Mouse (Mus musculus): ENCODE data around the gene Rpl18a. TPM values are rescaled to one million over a fixed set of nuclear protein-coding genes. Genes with fewer than 3 reads are reported as not detected.

The Rpl18a gene
- total RNA-seq, 2 experiments from 2014 or later, result 1,014 to 1,053 TPM

DNA sequence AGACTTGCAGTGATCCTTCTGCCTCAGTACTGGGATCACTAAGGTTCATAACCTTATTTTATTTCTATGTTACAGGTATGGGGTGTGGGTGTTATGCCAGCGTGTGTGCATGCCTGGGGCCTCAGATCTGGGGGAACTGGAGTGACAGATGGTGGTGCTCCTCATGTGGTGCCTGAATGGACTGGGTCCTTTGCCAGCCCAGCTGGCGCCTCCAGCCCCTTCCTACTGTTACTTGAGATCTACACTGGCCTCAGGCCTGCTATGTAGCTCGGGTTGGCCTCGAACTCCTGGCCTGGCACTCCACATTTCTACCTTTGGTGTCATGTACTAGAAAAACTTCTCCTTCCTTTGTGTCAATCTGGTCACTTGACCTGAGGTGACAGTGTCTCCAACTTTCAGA, 13.0 kb downstream of the Rpl18a start:
- DNase-seq (ENCODE audit: low spot score), result no peak

DNA sequence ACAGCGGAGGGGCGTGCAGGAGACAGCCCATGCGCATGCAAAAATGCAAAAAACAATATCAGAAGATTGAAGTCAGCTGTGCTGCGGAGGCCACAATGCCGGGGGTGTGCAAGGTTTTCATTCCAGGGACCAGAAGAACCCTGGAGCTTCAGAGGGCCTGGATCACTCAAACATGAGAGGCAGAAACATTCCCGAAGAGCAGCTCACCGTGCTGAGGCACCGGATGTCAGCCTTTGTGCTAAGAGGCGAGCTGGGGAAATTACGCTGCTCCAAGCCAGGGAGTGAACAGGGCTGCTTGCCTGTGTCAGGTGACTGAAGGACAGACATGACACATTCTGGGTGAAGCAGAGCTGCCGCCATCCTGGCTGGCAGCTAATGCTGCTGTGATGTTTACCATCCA, 16.7 kb downstream of the Rpl18a start:
- no peak for DNase-seq (ENCODE audit: low spot score)

DNA sequence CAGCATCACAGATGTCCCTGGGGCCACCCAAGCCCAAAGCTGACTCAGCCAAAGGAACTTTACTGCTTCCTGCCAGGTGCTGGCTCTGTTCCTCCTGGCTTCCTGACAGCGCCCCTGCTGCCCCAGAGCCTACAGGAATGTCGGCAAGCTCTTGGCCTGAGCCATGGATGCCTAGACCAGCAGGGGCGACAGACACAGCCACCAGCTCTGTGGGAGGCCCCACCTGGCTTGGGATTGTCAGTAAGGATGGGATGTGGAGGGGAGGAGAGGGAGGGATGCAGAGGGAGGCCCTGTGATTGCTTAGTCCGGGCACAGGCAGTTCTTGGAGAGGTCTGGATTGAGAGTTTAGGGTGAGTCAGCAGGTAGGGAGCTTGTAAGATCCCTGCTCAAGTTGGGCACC, 17.1 kb downstream of the Rpl18a start:
- no peak for DNase-seq (ENCODE audit: low spot score)

DNA sequence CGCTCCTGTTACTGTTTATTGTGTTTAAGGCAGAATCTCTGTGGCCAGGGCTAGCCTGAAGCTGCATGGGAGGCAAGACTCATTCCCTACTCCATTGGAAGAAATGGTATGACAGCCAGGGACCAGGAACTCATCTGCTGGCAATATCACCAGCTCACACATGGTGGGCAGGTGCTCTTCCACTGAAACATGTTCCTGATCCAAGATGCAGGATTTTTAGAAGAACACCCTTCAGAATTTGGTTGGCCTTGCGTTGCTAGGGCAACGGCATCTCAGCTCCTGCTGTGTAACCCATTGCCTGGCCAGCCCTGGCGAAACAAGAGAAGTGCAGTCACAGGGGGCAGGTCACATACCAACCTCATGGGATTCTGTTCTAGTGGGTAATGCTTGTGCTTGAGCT, 17.7 kb downstream of the Rpl18a start:
- DNase-seq (ENCODE audit: low spot score), result no peak

DNA sequence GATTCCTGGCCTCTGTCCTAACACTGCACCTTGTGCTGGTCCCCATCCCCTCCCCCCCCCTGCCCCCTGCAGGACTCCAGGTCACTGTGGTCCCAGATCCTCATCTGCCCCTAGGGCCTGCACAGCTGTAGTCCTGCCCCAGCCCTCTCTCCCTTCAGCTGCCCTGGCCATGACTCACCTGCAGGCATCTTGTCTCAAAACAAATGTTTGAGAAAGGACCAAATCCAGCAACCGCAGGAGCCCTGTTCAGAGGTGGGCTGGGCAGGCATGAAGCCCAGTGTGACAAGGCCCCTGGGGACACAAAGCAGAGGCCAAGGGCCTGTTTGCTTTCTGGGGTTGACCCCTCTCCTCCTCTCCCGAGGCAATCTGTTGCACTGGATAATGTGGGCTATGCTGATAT, 19.0 kb downstream of the Rpl18a start:
- no peak for DNase-seq (ENCODE audit: low spot score)

DNA sequence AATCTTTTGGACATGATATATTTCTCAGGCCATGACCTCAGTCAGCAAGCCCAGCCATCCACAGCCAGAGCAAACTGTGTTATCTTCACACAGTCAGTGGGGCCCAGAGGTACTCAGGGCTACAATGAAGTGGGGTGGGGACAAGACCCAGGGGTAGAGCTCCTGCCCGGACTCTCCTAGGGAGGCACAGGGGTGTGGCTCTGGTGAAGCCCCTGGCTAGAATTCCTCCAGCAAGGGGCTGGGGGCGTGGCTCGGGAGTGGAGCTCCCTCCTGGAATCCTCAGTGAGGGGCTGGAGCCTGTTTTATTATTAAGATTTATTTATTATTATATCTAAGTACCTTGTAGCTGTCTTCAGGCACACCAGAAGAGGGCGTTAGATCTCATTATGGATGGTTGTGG, 20.8 kb downstream of the Rpl18a start:
- DNase-seq (ENCODE audit: low spot score), result no peak

DNA sequence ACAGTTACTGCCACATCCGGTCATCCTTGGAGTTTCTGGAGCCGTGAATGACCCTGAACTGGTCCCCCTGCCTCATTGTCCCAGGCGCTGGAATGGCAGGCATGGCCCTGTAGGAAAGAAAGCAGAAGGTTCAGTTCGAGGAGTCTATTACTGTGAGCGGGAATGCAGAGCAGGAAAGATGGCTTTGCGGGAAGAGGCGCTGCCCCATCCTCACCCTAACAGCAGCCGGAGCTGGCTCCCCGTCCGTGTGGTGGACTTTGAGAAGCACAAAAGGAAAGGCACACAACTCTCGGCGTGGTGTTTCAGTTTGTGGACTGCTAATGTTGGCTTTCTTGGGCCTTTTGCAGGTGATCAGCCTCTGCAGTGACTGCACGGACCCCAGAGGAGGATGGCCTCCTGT, 22.8 kb downstream of the Rpl18a start:
- no peak for DNase-seq (ENCODE audit: low spot score)

DNA sequence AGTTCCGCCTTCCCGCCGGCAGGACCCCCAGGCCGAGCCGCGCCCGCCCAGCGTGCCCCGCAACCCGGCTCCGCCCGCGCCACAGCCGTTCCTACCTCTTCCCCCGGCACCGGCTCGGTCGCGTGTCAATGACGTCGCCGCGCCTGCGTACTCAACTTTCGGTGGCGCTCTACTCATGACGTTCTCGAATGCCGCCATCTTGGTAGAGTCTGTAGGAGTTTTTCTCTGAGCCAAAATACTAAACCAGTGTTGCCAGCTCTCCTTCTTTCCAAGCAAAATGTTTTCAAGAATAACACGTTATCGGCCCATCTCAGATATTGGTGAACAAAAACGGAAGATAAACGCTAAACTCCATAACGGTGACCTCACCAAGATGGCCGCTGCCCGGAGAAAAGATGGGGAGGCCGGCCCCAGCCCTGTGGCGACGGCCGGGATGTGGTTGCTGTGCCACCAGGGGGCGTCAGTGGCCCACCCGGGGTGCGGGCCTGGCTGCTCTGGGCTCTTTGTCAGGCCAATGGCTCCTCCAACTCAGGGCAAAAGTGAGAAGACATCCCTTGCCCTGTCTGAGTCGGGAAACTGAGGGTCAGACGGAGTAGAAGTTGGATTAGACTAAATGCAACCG, 23.7 kb downstream of the Rpl18a start, which contains the start of gene Ccdc124:
Ccdc124 (minus strand) TSS at position 572 of the 622 bp plus-strand sequence.
- peak; percentile 96 for DNase-seq (ENCODE audit: low spot score)

DNA sequence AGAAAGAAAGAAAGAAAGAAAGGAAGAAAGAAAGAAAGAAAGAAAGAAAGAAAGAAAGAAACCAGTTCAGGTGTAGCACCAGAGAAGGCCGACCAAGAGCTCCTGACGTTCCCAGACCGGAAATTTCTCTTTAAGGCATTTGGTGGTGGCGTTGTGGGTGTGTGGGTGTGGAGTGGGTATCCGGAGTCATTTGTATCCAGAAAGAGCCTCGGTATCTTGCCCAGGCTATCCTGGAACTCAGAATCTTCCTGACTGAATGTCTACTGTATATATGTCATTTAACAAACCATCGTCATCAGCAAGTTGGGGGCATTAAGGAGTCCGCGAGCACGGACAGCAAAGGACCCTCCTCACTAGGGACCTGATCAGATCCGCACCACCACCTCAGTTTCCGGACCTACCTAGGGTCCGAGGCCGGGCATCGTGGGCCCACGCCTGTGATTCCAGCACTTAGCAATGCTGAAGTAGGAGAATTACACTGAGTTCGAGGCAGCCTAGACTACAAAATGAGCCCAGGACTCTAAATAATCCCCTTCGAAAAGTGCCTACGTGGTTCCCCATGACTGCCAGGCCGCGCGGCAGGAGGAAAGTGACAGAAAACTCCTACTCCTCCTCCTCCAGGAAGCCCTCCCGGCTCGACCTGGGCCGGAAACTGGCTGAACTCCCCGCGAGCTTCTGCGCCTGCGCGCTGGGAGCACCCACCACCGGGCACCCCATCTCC, 24.4 kb downstream of the Rpl18a start:
- DNase-seq (ENCODE audit: low spot score), result no peak

DNA sequence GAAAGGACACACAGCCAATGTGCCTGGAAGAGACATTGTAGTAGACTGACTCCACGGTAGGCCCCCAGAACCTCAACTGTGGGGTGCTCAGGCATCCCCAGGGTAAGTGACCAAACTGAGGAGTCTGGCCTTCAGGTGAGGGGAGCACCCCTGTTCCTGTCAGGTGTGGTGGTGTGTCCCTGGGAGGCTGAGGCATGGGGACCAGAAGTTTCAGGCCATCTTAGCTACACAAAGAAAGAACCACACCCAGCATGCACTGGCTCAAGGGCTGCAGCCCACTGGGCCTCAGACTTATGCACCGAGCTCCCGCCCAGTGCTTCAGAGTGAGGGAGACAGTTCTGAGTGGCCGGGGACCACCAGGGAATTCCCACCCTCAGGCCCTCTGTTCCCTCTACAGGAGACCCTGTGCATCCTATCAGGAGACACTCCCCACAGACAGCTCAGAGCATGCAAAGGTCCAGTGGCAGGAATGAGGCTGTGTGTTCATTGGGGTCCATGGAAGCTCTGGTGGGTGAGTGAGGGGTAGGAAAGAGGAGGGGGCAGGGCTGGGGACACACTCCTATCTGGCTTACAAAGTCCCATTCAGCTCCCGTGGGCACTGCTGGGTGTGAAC, 25.9 kb downstream of the Rpl18a start:
- no peak for DNase-seq (ENCODE audit: low spot score)

DNA sequence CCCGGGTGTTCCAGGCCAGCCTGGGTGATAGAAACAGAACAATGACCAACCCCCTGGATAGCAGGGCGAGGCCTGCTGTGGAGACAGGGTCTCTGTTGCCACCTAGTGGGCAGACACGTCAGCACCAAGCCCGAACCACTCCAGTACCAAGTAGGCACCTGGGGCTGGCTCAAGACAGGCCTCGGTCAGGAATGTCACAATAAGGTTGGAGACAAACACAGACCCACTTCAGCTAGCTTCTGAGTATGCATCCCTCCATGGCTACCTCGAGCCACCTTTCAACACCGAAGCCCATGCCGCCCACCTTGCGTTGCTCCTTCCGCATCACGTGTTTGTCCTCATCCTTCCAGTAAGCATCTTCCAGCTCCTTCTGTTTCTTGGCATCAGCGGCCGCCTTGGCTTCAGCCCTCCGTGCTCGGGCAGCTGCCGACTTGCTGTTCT, 27.6 kb downstream of the Rpl18a start:
- DNase-seq (ENCODE audit: low spot score), result peak; percentile 71

DNA sequence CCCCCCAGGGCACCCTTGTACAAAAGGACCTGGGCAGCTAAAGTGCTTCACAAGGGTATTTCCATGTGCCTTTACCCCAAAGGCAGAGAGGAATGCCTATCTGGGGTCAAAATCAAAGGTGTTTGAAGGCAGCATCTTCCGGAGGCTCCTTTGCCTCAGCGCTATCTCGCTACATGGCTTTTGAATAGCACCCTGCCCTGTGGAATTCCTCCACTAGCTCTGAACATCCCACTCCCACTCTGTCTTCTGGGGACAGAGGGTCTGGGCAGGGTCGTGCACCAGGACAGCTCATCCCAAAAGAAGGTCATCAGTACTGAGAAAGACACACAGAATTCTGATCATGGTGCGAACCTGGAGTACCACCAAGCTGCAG, 28.0 kb downstream of the Rpl18a start:
- DNase-seq (ENCODE audit: low spot score), result no peak

DNA sequence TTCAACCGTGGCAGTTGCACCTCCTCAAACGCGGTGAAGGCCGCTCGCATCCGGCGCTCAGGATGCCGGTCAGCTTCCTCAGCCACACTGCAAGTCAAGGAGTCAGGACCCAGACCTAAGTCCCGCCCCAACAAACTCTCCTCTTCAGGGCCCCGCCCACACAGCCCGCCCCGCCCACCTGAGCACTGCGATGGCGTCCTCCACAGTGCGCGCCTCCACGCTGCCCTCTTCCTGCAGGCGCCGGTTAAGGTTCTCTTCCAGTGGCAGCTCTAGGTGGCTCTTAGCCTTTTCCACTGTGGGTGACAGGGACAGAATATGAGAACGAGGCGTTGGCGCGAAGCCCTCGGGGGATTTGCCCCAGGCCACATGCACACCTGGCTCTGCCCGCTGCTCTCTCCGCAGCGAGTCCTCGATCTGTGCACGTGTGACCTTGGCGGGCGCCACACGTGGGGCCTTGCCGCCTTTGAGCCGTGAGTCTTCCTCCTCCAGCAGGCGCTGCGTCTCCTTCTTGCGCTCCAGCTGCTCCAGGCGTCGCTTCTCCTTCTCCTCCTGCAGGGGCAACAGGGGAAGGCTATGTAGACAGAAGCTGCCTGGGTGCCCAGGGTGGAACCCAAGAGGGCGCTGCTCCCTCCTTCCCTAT, 28.5 kb downstream of the Rpl18a start:
- no peak for DNase-seq (ENCODE audit: low spot score)

DNA sequence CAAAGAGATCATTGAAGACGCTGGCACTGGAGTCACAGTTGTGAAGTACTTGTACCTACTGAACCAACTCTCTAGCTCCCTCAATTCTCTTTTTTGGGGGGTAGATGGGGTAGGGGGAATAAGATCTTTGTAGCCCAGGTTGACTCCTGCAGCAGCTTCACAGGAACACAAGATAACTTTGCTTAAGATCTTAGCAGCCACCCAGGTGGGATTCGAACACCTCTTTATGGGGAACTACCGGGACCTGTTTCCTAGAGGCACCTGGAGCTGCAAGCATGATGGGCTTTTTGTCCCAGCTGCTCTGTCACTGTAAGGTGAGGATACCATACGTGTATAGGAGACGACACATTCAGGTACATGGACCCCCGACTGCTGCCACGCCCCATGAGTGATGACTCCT, 30.6 kb downstream of the Rpl18a start:
- DNase-seq (ENCODE audit: low spot score), result no peak

DNA sequence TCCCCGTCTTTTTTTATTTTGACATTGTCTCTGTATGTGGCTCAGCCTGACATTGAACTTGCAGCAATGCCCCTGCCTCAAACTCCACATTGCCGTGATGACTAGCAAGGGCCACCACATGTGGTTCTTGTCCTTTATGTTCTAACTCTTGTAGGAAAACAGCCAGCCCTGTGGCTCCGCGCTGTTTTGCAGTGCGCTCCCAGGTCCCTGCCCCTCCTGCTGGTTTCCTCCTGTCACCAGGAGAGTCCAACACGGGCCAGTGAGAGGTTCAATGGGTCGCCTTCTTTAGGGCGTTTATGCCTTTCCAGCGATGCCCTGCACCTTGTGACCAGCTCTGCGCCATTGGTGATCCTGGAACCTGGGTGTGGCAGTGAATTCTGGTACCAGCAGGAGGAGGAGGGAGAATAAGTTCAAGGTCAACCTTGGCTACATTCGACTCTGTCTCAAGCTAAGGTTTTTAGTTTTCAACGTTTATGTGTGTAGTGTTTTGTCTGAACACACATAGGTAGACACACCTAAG, 31.2 kb downstream of the Rpl18a start:
- DNase-seq (ENCODE audit: low spot score), result no peak

DNA sequence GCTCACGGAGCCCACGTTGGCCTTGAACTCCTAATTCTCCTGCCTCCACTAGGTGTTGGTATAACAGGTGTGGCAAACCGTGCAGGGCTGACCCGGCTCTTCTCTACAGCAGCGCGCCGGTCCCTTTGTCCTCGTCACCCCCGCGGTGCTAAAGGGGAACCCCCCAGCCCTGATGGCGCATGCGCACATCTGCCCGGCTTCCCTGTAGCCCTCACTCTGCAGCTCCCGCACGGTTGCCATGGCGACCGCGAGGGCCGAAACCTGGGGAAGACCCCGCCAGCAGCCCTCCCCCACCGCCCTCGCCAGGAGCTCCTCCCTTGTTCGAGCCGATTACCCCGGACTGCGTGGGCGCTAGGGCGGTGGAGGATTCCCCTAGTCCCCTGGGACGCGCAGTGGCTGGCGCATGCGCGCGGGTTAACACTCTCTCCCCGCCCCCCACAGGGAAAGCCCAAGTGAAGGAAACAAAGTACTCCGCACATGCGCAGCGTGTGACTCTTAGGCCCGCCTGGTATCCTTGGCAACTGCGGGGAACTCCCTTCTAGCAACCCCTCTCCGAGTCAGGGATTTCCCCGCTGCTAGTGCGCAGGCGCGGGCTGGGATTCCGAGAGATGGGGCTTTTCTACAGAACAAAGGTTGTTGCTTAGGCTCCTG, 31.7 kb downstream of the Rpl18a start:
- peak; percentile 99 for DNase-seq (ENCODE audit: low spot score)

DNA sequence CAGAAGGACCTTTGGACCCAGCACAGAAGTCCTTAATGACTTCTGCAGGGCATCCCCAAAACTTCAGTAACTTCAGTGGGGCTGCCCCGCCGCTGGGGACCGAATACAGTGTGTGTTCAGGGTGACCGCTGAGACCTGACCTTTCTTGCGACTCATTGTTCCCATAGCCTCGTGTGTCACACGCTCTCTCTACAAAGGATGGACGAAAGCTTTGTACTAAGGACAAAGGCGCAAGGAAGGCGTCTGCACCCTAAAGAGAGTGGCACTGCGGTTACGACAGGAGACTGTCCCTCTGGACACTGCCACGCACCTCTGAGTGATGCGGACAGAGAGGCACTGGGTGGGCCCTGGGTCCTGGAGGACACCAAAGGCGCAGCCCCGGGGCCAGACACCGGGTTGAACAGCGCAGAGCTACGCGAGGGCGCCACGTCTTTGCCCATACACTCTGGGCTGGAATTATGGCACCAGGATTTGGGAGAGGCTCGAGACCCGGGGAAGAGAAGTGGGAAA, 32.4 kb downstream of the Rpl18a start:
- DNase-seq (ENCODE audit: low spot score), result no peak

DNA sequence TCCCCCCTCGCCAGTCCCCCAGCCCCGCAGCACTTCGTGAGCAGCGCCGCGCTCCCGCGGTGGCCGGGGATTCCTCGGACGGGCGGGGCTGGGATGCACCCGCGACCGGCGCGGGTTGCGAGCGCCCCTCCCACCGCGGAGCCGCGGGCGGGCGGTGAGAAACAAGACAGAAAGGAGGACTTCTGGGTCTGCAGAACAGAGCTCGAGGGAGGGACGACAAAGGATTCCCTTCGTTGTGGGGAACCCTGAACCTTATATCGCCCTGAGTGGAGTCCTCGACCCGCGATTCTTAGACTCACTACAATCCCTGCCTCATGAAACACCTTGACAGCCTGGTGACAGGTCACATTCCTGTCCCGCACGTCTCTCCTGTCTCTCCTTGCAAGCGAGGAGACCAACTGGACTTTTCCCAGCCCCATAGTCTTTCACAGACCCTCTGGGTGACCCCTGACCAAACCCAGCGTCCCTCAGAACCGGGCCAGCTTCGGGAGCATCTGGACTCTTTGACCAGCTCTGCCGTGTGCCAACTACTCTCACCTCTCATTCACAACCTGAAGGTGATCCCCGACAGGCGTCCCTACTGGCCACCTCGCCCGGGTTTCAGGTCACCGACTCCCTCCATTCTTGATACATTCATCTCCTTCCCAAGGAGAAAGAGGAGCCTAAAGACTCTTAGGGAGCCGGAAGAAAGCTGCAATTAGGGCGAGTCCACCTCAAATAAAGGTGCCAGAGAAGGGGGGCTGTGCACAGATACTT, 33.1 kb downstream of the Rpl18a start:
- no peak for DNase-seq (ENCODE audit: low spot score)

DNA sequence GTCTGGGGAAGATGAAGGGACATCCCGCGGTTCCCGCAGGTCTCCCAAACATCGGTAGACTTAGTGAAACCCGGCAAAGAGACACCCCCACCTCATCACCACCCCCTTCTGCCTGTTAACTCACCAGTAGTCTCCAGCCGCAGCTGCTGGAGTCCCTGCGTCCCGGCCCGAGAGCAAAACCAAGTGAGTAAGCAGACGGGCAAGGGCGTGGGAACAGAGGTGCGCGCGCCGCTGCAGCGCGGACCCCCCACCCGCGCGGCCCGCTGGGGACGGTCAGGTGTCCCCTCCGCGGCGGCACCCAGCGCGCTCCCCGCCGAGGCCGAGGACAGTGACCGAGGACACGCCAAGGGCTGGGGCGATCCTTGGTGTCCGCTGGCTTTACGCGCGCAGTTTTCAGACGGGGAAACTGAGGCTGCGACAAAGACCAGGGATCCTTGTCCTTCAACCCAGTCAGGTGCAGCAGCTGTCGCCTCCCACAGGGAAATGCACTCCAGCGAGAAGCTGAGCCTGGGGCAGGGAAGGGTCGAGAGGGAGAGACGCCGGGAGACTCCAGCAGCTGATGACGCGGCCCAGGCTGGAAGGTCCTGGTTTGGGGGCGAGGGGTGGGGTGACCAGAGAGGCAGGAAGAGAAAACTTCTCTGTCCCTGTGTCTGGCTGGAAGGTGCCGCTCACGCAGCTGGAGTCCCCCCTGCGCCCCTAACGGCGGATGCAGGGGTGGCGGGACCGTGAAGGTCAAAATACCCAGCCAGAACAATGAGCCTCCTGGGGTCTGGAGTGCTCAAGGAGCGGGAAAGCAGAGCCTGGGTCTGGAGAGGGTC, 34.2 kb downstream of the Rpl18a start, which contains the start of gene Kcnn1:
Kcnn1 (minus strand) TSS at position 435 of the 818 bp plus-strand sequence.
- DNase-seq (ENCODE audit: low spot score), result no peak

DNA sequence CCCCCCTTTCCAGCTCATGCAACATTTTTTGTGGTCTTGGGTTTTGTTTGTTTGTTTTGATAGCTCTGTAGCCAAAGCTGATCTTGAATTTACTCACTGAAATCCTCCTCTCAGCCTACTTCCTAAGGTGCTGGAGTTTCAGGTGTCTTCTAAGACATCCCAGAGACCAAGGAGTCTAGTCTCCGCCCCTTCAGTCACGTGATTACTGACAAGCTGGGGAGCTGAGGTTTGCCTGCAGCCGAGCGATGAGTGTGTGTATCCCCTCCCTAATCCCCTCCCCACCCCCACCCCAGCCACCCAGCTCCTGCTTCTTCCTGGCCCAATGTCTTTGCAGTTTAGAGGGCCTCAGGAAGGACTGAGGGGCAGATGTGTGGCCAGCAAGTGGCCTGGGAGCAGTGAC, 39.7 kb downstream of the Rpl18a start:
- DNase-seq (ENCODE audit: low spot score), result no peak
